Mouse (Mus musculus): ENCODE data around the gene Cd82. TPM values are rescaled to one million over a fixed set of nuclear protein-coding genes. Genes with fewer than 3 reads are reported as not detected.

The Cd82 gene
- polyA plus RNA-seq, 1 experiment from 2014 or later: 12.0 TPM

GRCm38 (mm10) chr2:93404169-93404568 lies 58.8 kb downstream of the Cd82 start:
- Histone ChIP-seq H3K36me3 (ENCODE audit: poor library complexity, severe bottlenecking) (no peaks in the 10 kb centered on the region), H3K9me3 (replicated peaks) (no peaks in the 10 kb centered on the region), H3K9ac (no peak overlapping the region), H3K4me1 (peaks cover 19% of the 10 kb centered on the region), H3K27me3 (no peaks in the 10 kb centered on the region), H3K4me2 (no peak overlapping the region), H3K27ac (no peak overlapping the region), H3K4me3 (no peak overlapping the region)
- WGBS: 42% methylated on average over 4 of the region's 4 CpGs
- no peak for ATAC-seq

- Histone ChIP-seq H3K27ac (no peak overlapping the region), H3K4me3 (no peak overlapping the region), H3K9ac (no peak overlapping the region), H3K4me2 (no peak overlapping the region), H3K9me3 (replicated peaks) (no peaks in the 10 kb centered on the region), H3K27me3 (no peaks in the 10 kb centered on the region), H3K36me3 (ENCODE audit: poor library complexity, severe bottlenecking) (no peaks in the 10 kb centered on the region), H3K4me1 (peaks cover 19% of the 10 kb centered on the region)
- ATAC-seq: no peak
- WGBS: 82% methylated on average over 6 of the region's 6 CpGs
These were observed 59.7 kb downstream of the Cd82 start for GRCm38 (mm10) chr2:93403267-93403666.

- 11% methylated on average over 6 of the region's 6 CpGs for WGBS
- Histone ChIP-seq H3K4me3 (no peak overlapping the region), H3K36me3 (ENCODE audit: poor library complexity, severe bottlenecking) (no peaks in the 10 kb centered on the region), H3K4me2 (no peak overlapping the region; the same call in 1 of the 2 replicates), H3K27me3 (no peaks in the 10 kb centered on the region), H3K9me3 (replicated peaks) (no peaks in the 10 kb centered on the region), H3K4me1 (peaks cover 31% of the 10 kb centered on the region), H3K27ac (peak overlapping the region; percentile 67; the same call in 1 of the 2 replicates), H3K9ac (no peak overlapping the region)
- peak; percentile 65; the same call in 1 of the 2 replicates for ATAC-seq
These were observed 71.7 kb downstream of the Cd82 start for GRCm38 (mm10) chr2:93391198-93391597.

- no peak overlapping the region for H3K4me3 ChIP-seq
- peak; percentile 73 for ATAC-seq
- H3K4me1 ChIP-seq: peaks cover 31% of the 10 kb centered on the region
- peak overlapping the region; percentile 39; the same call in 1 of the 2 replicates for H3K9ac ChIP-seq
- peak overlapping the region; percentile 67 for H3K27ac ChIP-seq
- WGBS: 21% methylated on average over 11 of the region's 11 CpGs
- no peaks in the 10 kb centered on the region for H3K36me3 ChIP-seq (ENCODE audit: poor library complexity, severe bottlenecking)
- H3K9me3 ChIP-seq (replicated peaks): no peaks in the 10 kb centered on the region
- H3K27me3 ChIP-seq: no peaks in the 10 kb centered on the region
- H3K4me2 ChIP-seq: peak overlapping the region; percentile 0; the same call in 1 of the 2 replicates
These were observed 72.6 kb downstream of the Cd82 start for GRCm38 (mm10) chr2:93390170-93390926.

GRCm38 (mm10) chr2:93386958-93387357 lies 76.0 kb downstream of the Cd82 start:
- H3K4me1 ChIP-seq: peaks cover 39% of the 10 kb centered on the region
- H3K9me3 ChIP-seq (replicated peaks): no peaks in the 10 kb centered on the region
- H3K9ac ChIP-seq: no peak overlapping the region
- 48% methylated on average over 4 of the region's 4 CpGs for WGBS
- no peak overlapping the region for H3K4me2 ChIP-seq
- no peak overlapping the region for H3K4me3 ChIP-seq
- ATAC-seq: no peak
- H3K36me3 ChIP-seq (ENCODE audit: poor library complexity, severe bottlenecking): no peaks in the 10 kb centered on the region
- no peak overlapping the region for H3K27ac ChIP-seq
- no peaks in the 10 kb centered on the region for H3K27me3 ChIP-seq

GRCm38 (mm10) chr2:93383831-93384230 lies 79.1 kb downstream of the Cd82 start:
- no peaks in the 10 kb centered on the region for H3K27me3 ChIP-seq
- no peak overlapping the region for H3K4me2 ChIP-seq
- H3K9me3 ChIP-seq (replicated peaks): no peaks in the 10 kb centered on the region
- 78% methylated on average over 5 of the region's 5 CpGs for WGBS
- no peak overlapping the region for H3K4me3 ChIP-seq
- no peak overlapping the region for H3K9ac ChIP-seq
- peak; percentile 57; the same call in 1 of the 2 replicates for ATAC-seq
- H3K27ac ChIP-seq: no peak overlapping the region
- peaks cover 12% of the 10 kb centered on the region; the same call in 1 of the 2 replicates for H3K4me1 ChIP-seq
- H3K36me3 ChIP-seq (ENCODE audit: poor library complexity, severe bottlenecking): no peaks in the 10 kb centered on the region

GRCm38 (mm10) chr2:93380680-93381089 lies 82.3 kb downstream of the Cd82 start:
- no peaks in the 10 kb centered on the region for H3K9me3 ChIP-seq (replicated peaks)
- no peak overlapping the region for H3K4me2 ChIP-seq
- no peaks in the 10 kb centered on the region for H3K27me3 ChIP-seq
- H3K27ac ChIP-seq: no peak overlapping the region
- no peak overlapping the region for H3K4me3 ChIP-seq
- 47% methylated on average over 2 of the region's 2 CpGs for WGBS
- ATAC-seq: no peak
- H3K4me1 ChIP-seq: peaks cover 18% of the 10 kb centered on the region
- H3K9ac ChIP-seq: no peak overlapping the region
- no peaks in the 10 kb centered on the region for H3K36me3 ChIP-seq (ENCODE audit: poor library complexity, severe bottlenecking)

GRCm38 (mm10) chr2:93377797-93378196 lies 85.1 kb downstream of the Cd82 start:
- Histone ChIP-seq H3K27ac (no peak overlapping the region), H3K36me3 (ENCODE audit: poor library complexity, severe bottlenecking) (no peaks in the 10 kb centered on the region), H3K4me2 (no peak overlapping the region), H3K27me3 (no peaks in the 10 kb centered on the region), H3K9me3 (replicated peaks) (no peaks in the 10 kb centered on the region), H3K4me3 (no peak overlapping the region), H3K9ac (no peak overlapping the region), H3K4me1 (peaks cover 12% of the 10 kb centered on the region)
- WGBS: 63% methylated on average over 15 of the region's 15 CpGs
- no peak for ATAC-seq

GRCm38 (mm10) chr2:93377157-93377556 lies 85.8 kb downstream of the Cd82 start:
- H3K27me3 ChIP-seq: no peaks in the 10 kb centered on the region
- ATAC-seq: no peak
- H3K9me3 ChIP-seq (replicated peaks): no peaks in the 10 kb centered on the region
- H3K9ac ChIP-seq: no peak overlapping the region
- peaks cover 18% of the 10 kb centered on the region for H3K4me1 ChIP-seq
- H3K27ac ChIP-seq: no peak overlapping the region
- 97% methylated on average over 3 of the region's 3 CpGs for WGBS
- H3K4me3 ChIP-seq: no peak overlapping the region
- H3K36me3 ChIP-seq (ENCODE audit: poor library complexity, severe bottlenecking): no peaks in the 10 kb centered on the region
- H3K4me2 ChIP-seq: no peak overlapping the region

GRCm38 (mm10) chr2:93372872-93373271 lies 90.1 kb downstream of the Cd82 start:
- H3K27ac ChIP-seq: no peak overlapping the region
- H3K9ac ChIP-seq: no peak overlapping the region
- H3K36me3 ChIP-seq (ENCODE audit: poor library complexity, severe bottlenecking): no peaks in the 10 kb centered on the region
- no peak overlapping the region for H3K4me2 ChIP-seq
- no peaks in the 10 kb centered on the region for H3K27me3 ChIP-seq
- H3K4me1 ChIP-seq: peaks cover 20% of the 10 kb centered on the region
- no peaks in the 10 kb centered on the region for H3K9me3 ChIP-seq (replicated peaks)
- no peak overlapping the region for H3K4me3 ChIP-seq
- ATAC-seq: no peak
- WGBS: over 99% methylated on average over 10 of the region's 10 CpGs

- no peak overlapping the region for H3K4me3 ChIP-seq
- H3K36me3 ChIP-seq (ENCODE audit: poor library complexity, severe bottlenecking): no peaks in the 10 kb centered on the region
- WGBS: 31% methylated on average over 2 of the region's 6 CpGs
- no peak overlapping the region for H3K9ac ChIP-seq
- H3K4me2 ChIP-seq: no peak overlapping the region
- no peak overlapping the region for H3K27ac ChIP-seq
- H3K4me1 ChIP-seq: peaks cover 24% of the 10 kb centered on the region
- H3K9me3 ChIP-seq (replicated peaks): no peaks in the 10 kb centered on the region
- no peak for ATAC-seq
- no peaks in the 10 kb centered on the region for H3K27me3 ChIP-seq
These were observed 90.8 kb downstream of the Cd82 start for GRCm38 (mm10) chr2:93372097-93372571.

Measured in forebrain, embryonic 13.5 days (tissue).